Mouse (Mus musculus) stomach, embryonic 16.5 days (tissue): ENCODE measurements around the gene Nbl1. TPM values are rescaled to one million over a fixed set of nuclear protein-coding genes. Genes with fewer than 3 reads are reported as not detected.

Experiments used
- ATAC-seq: fragments of 200-750 bp; cut with Nextera tagmentation; 2 replicates; pipeline ENCODE4 v1.8.0; 2017; ENCODE audit warnings: moderate number of reproducible peaks, moderate TSS enrichment; ENCODE audit not compliant: insufficient read depth, low FRiP score
- H3K27ac ChIP-seq: fragments of 300-500 bp; sonication (generic); 2 replicates; pipeline ENCODE4 v1.5.1; 2014; ENCODE audit warnings: low read length
- H3K27me3 ChIP-seq: fragments of 300-500 bp; sonication (generic); 2 replicates; pipeline ENCODE4 v1.6.1; 2014; ENCODE audit warnings: low read length, control low read depth, mixed read lengths; ENCODE audit not compliant: control insufficient read depth, insufficient read depth
- H3K36me3 ChIP-seq: fragments of 300-500 bp; sonication (generic); 2 replicates; pipeline ENCODE4 v1.6.1; 2014; ENCODE audit warnings: low read length; ENCODE audit not compliant: control insufficient read depth, insufficient read depth
- H3K4me1 ChIP-seq: fragments of 300-500 bp; sonication (generic); 2 replicates; pipeline ENCODE4 v1.6.1; 2014; ENCODE audit warnings: low read length, control low read depth, mixed read lengths; ENCODE audit not compliant: control insufficient read depth, insufficient read depth
- H3K4me2 ChIP-seq: fragments of 300-500 bp; sonication (generic); 2 replicates; pipeline ENCODE4 v1.6.1; 2014; ENCODE audit warnings: low read depth, low read length, mixed read lengths
- H3K4me3 ChIP-seq: fragments of 300-500 bp; sonication (generic); replicated peaks from 2 replicates; pipeline ENCODE4 v1.5.1; 2014; ENCODE audit warnings: mild to moderate bottlenecking, low read length
- H3K9ac ChIP-seq: fragments of 300-500 bp; sonication (generic); 2 replicates; pipeline ENCODE4 v1.6.1; 2014; ENCODE audit warnings: low read length
- H3K9me3 ChIP-seq: fragments of 300-500 bp; sonication (generic); replicated peaks from 2 replicates; pipeline ENCODE4 v1.6.1; 2016; ENCODE audit warnings: low read length, control low read depth; ENCODE audit not compliant: control insufficient read depth
- WGBS: fragments of 180-500 bp; shearing (Covaris S2); extraction: QIAGEN DNeasy Blood & Tissue Kit; methylation state at CpG from one replicate; pipeline ENCODE4 v1.1.7; 2014; 5-methylcytosine and 5-hydroxymethylcytosine counted together
- polyA plus RNA-seq: library from polyadenylated mRNA; unstranded; fragments of >200 nt; fragmentation: Nextera tagmentation; extraction: Ambion mirVana; gene quantifications from 2 replicates; pipeline ENCODE4 v1.2.1, GENCODE M21; 2015

Gene Nbl1
- polyA plus RNA-seq, 1 experiment from 2014 or later, result 48.8 TPM

- 80% methylated on average over 11 of the region's 11 CpGs for WGBS
- Histone ChIP-seq H3K27ac (no peak overlapping the region), H3K9me3 (no peaks in the 10 kb centered on the region), H3K36me3 (no peaks in the 10 kb centered on the region), H3K4me2 (no peak overlapping the region), H3K9ac (no peak overlapping the region), H3K4me1 (peaks cover 21% of the 10 kb centered on the region), H3K4me3 (no peak overlapping the region), H3K27me3 (peaks cover 25% of the 10 kb centered on the region)
- ATAC-seq, result no peak
Observed at GRCm38 (mm10) chr4:139079439-139079838, 13.4 kb downstream of the Nbl1 start.

GRCm38 (mm10) chr4:139078726-139079125 is 14.1 kb downstream of the Nbl1 start:
- H3K36me3 ChIP-seq, result no peaks in the 10 kb centered on the region
- no peaks in the 10 kb centered on the region for H3K9me3 ChIP-seq
- WGBS, result 17% methylated on average over 4 of the region's 4 CpGs
- H3K4me3 ChIP-seq, result no peak overlapping the region
- H3K4me2 ChIP-seq, result no peak overlapping the region
- H3K27me3 ChIP-seq, result peaks cover 32% of the 10 kb centered on the region
- peaks cover 22% of the 10 kb centered on the region for H3K4me1 ChIP-seq
- no peak overlapping the region for H3K9ac ChIP-seq
- ATAC-seq, result no peak
- no peak overlapping the region for H3K27ac ChIP-seq

- Histone ChIP-seq H3K4me2 (no peak overlapping the region), H3K27me3 (peaks cover 36% of the 10 kb centered on the region), H3K4me3 (no peak overlapping the region), H3K9me3 (no peaks in the 10 kb centered on the region), H3K27ac (no peak overlapping the region), H3K9ac (no peak overlapping the region), H3K4me1 (peaks cover 19% of the 10 kb centered on the region), H3K36me3 (no peaks in the 10 kb centered on the region)
- 40% methylated on average over 2 of the region's 2 CpGs for WGBS
- no peak for ATAC-seq
Observed at GRCm38 (mm10) chr4:139078313-139078712, 14.5 kb downstream of the Nbl1 start.

GRCm38 (mm10) chr4:139075915-139076314 is 16.9 kb downstream of the Nbl1 start:
- H3K4me3 ChIP-seq, result no peak overlapping the region
- H3K9ac ChIP-seq, result no peak overlapping the region
- peaks cover 11% of the 10 kb centered on the region for H3K4me1 ChIP-seq
- H3K27me3 ChIP-seq, result peaks cover 46% of the 10 kb centered on the region
- H3K4me2 ChIP-seq, result no peak overlapping the region
- no peaks in the 10 kb centered on the region for H3K9me3 ChIP-seq
- no peak for ATAC-seq
- no peak overlapping the region for H3K27ac ChIP-seq
- H3K36me3 ChIP-seq, result no peaks in the 10 kb centered on the region
- WGBS, result 19% methylated on average over 5 of the region's 5 CpGs

- no peak within 1 kb of the TSS for H3K27ac ChIP-seq
- H3K36me3 ChIP-seq, result no peaks in the 10 kb centered on the region
- under 1% methylated on average over 69 of the region's 77 CpGs for WGBS
- ATAC-seq, result no peak
- H3K4me1 ChIP-seq, result peaks cover 11% of the 10 kb centered on the region
- peak within 1 kb of the TSS; percentile 67 for H3K9ac ChIP-seq
- H3K9me3 ChIP-seq, result no peaks in the 10 kb centered on the region
- H3K4me3 ChIP-seq, result peak within 1 kb of the TSS; percentile 53
- peaks cover 46% of the 10 kb centered on the region for H3K27me3 ChIP-seq
- H3K4me2 ChIP-seq, result peak within 1 kb of the TSS; percentile 93
Observed at GRCm38 (mm10) chr4:139075041-139075711, 17.6 kb downstream of the Nbl1 start, which contains the start of gene Htr6. Gene Htr6, minus strand, starts transcription at chr4:139075570.

GRCm38 (mm10) chr4:139074060-139074459 is 18.7 kb downstream of the Nbl1 start:
- H3K9ac ChIP-seq, result no peak overlapping the region
- H3K36me3 ChIP-seq, result no peaks in the 10 kb centered on the region
- peaks cover 11% of the 10 kb centered on the region for H3K4me1 ChIP-seq
- no peak for ATAC-seq
- peak overlapping the region; percentile 93 for H3K4me2 ChIP-seq
- H3K4me3 ChIP-seq, result no peak overlapping the region
- no peaks in the 10 kb centered on the region for H3K9me3 ChIP-seq
- 23% methylated on average over 29 of the region's 29 CpGs for WGBS
- no peak overlapping the region for H3K27ac ChIP-seq
- peaks cover 46% of the 10 kb centered on the region for H3K27me3 ChIP-seq

GRCm38 (mm10) chr4:139068287-139068686 is 24.5 kb downstream of the Nbl1 start:
- H3K27me3 ChIP-seq, result peaks cover 9% of the 10 kb centered on the region
- no peak for ATAC-seq
- H3K4me3 ChIP-seq, result no peak overlapping the region
- no peak overlapping the region for H3K4me2 ChIP-seq
- no peaks in the 10 kb centered on the region for H3K36me3 ChIP-seq
- H3K9me3 ChIP-seq, result no peaks in the 10 kb centered on the region
- 29% methylated on average over 4 of the region's 4 CpGs for WGBS
- H3K4me1 ChIP-seq, result no peaks in the 10 kb centered on the region
- H3K9ac ChIP-seq, result no peak overlapping the region
- H3K27ac ChIP-seq, result no peak overlapping the region

- Histone ChIP-seq H3K4me2 (no peak overlapping the region), H3K4me3 (no peak overlapping the region), H3K9ac (no peak overlapping the region), H3K4me1 (no peaks in the 10 kb centered on the region), H3K36me3 (no peaks in the 10 kb centered on the region), H3K27me3 (no peaks in the 10 kb centered on the region), H3K9me3 (no peaks in the 10 kb centered on the region), H3K27ac (no peak overlapping the region)
- ATAC-seq, result no peak
- 88% methylated on average over 5 of the region's 5 CpGs for WGBS
Observed at GRCm38 (mm10) chr4:139064831-139065230, 28.0 kb downstream of the Nbl1 start.

GRCm38 (mm10) chr4:139059569-139059968 is 33.2 kb downstream of the Nbl1 start:
- Histone ChIP-seq H3K9me3 (no peaks in the 10 kb centered on the region), H3K4me3 (no peak overlapping the region), H3K4me2 (no peak overlapping the region), H3K27ac (no peak overlapping the region), H3K27me3 (no peaks in the 10 kb centered on the region), H3K4me1 (no peaks in the 10 kb centered on the region), H3K9ac (no peak overlapping the region), H3K36me3 (no peaks in the 10 kb centered on the region)
- WGBS, result 6% methylated on average over 7 of the region's 7 CpGs
- no peak for ATAC-seq
